Mouse (Mus musculus): ENCODE results near the gene Fam169b. TPM values are rescaled to one million over a fixed set of nuclear protein-coding genes. Genes with fewer than 3 reads are reported as not detected.
A peak's percentile ranks its signal among the peaks of the same experiment; 100 is the strongest.

Gene Fam169b
- total and polyA plus RNA-seq, 3 experiments: 0.16 to 0.61 TPM; not detected in 1

GRCm38 (mm10) chr7:68365711-68366110, 92.1 kb downstream of the Fam169b start:
- no peak overlapping the region for H3K9ac ChIP-seq (ENCODE audit: low read depth, low read length)
- intact Hi-C loops (cut with DNase I): no loop called here
- no peaks in the 10 kb centered on the region for H3K27me3 ChIP-seq (ENCODE audit: control insufficient read depth, insufficient read depth, low read length)
- no peaks in the 10 kb centered on the region for H3K36me3 ChIP-seq (ENCODE audit: control insufficient read depth, insufficient read depth, low read length)
- TF ChIP-seq CTCF (IDR thresholded peaks at IDR 0.05): no peak
- no peak for TF ChIP-seq POLR2A (IDR thresholded peaks at IDR 0.05; ENCODE audit: insufficient read depth, low read depth, low read length)
- TF ChIP-seq EP300 (IDR thresholded peaks at IDR 0.05; ENCODE audit: insufficient read depth, low read depth, low read length): no peak
- H3K79me2 ChIP-seq (replicated peaks; ENCODE audit: control insufficient read depth, insufficient read depth, low read length): no peaks in the 10 kb centered on the region
- no peak overlapping the region for H3K27ac ChIP-seq
- H3K4me1 ChIP-seq (ENCODE audit: control insufficient read depth, insufficient read depth, low read length): no peaks in the 10 kb centered on the region
- 33% methylated on average over 9 of the region's 9 CpGs for WGBS
- DNase-seq: peak; percentile 34 to 51
- no peak overlapping the region for H3K4me3 ChIP-seq

- Histone ChIP-seq H3K36me3 (ENCODE audit: control insufficient read depth, insufficient read depth, low read length) (no peaks in the 10 kb centered on the region), H3K27me3 (ENCODE audit: control insufficient read depth, insufficient read depth, low read length) (no peaks in the 10 kb centered on the region), H3K4me3 (no peak overlapping the region), H3K79me2 (replicated peaks; ENCODE audit: control insufficient read depth, insufficient read depth, low read length) (no peaks in the 10 kb centered on the region), H3K9ac (ENCODE audit: low read depth, low read length) (no peak overlapping the region), H3K4me1 (ENCODE audit: control insufficient read depth, insufficient read depth, low read length) (no peaks in the 10 kb centered on the region), H3K27ac (no peak overlapping the region)
- TF ChIP-seq EP300 (IDR thresholded peaks at IDR 0.05; ENCODE audit: insufficient read depth, low read depth, low read length): no peak
- TF ChIP-seq POLR2A (IDR thresholded peaks at IDR 0.05; ENCODE audit: insufficient read depth, low read depth, low read length): no peak
- no peak for TF ChIP-seq CTCF (IDR thresholded peaks at IDR 0.05)
- intact Hi-C loops (cut with DNase I): no loop called here
- DNase-seq: no peak
- 79% methylated on average over 12 of the region's 12 CpGs for WGBS
Observed at GRCm38 (mm10) chr7:68368948-68369347, 95.3 kb downstream of the Fam169b start.

- no peak overlapping the region for H3K27ac ChIP-seq
- 2% methylated on average over 12 of the region's 13 CpGs for WGBS
- H3K4me3 ChIP-seq: no peak overlapping the region
- TF ChIP-seq CTCF (IDR thresholded peaks at IDR 0.05) (peak; percentile 84), EP300 (IDR thresholded peaks at IDR 0.05; ENCODE audit: insufficient read depth, low read depth, low read length) (no peak), POLR2A (IDR thresholded peaks at IDR 0.05; ENCODE audit: insufficient read depth, low read depth, low read length) (no peak)
- H3K4me1 ChIP-seq (ENCODE audit: control insufficient read depth, insufficient read depth, low read length): no peaks in the 10 kb centered on the region
- no peak overlapping the region for H3K9ac ChIP-seq (ENCODE audit: low read depth, low read length)
- intact Hi-C loops (cut with DNase I): loop anchor here (5.0 kb wide), 1 partner anchor 463 kb away; no protein-coding TSS in a partner anchor
- H3K79me2 ChIP-seq (replicated peaks; ENCODE audit: control insufficient read depth, insufficient read depth, low read length): no peaks in the 10 kb centered on the region
- H3K36me3 ChIP-seq (ENCODE audit: control insufficient read depth, insufficient read depth, low read length): no peaks in the 10 kb centered on the region
- no peaks in the 10 kb centered on the region for H3K27me3 ChIP-seq (ENCODE audit: control insufficient read depth, insufficient read depth, low read length)
- peak; percentile 54 to 84 for DNase-seq
Observed at GRCm38 (mm10) chr7:68369694-68370093, 96.1 kb downstream of the Fam169b start.

GRCm38 (mm10) chr7:68374109-68374857, 100.6 kb downstream of the Fam169b start:
- Histone ChIP-seq H3K9ac (ENCODE audit: low read depth, low read length) (no peak overlapping the region), H3K4me3 (no peak overlapping the region), H3K36me3 (ENCODE audit: control insufficient read depth, insufficient read depth, low read length) (no peaks in the 10 kb centered on the region), H3K79me2 (replicated peaks; ENCODE audit: control insufficient read depth, insufficient read depth, low read length) (no peaks in the 10 kb centered on the region), H3K4me1 (ENCODE audit: control insufficient read depth, insufficient read depth, low read length) (no peaks in the 10 kb centered on the region), H3K27ac (no peak overlapping the region), H3K27me3 (ENCODE audit: control insufficient read depth, insufficient read depth, low read length) (no peaks in the 10 kb centered on the region; the same call in 1 of the 2 replicates)
- no peak for TF ChIP-seq POLR2A (IDR thresholded peaks at IDR 0.05; ENCODE audit: insufficient read depth, low read depth, low read length)
- TF ChIP-seq CTCF (IDR thresholded peaks at IDR 0.05): peak; percentile 88
- 0 out of 2 replicates have a peak, but pooled peaks have one; percentile 56 for TF ChIP-seq EP300 (IDR thresholded peaks at IDR 0.05; ENCODE audit: insufficient read depth, low read depth, low read length)
- intact Hi-C loops (cut with DNase I): loop anchor here (1.0 to 5.0 kb wide), 3 partner anchors 106 to 458 kb away; no protein-coding TSS in a partner anchor
- peak; percentile 23 to 63 for DNase-seq
- WGBS: 12% methylated on average over 16 of the region's 16 CpGs

GRCm38 (mm10) chr7:68382187-68382586, 108.5 kb downstream of the Fam169b start:
- Histone ChIP-seq H3K36me3 (ENCODE audit: control insufficient read depth, insufficient read depth, low read length) (no peaks in the 10 kb centered on the region), H3K27me3 (ENCODE audit: control insufficient read depth, insufficient read depth, low read length) (no peaks in the 10 kb centered on the region; the same call in 1 of the 2 replicates), H3K27ac (no peak overlapping the region), H3K4me1 (ENCODE audit: control insufficient read depth, insufficient read depth, low read length) (no peaks in the 10 kb centered on the region), H3K9ac (ENCODE audit: low read depth, low read length) (no peak overlapping the region), H3K79me2 (replicated peaks; ENCODE audit: control insufficient read depth, insufficient read depth, low read length) (no peaks in the 10 kb centered on the region), H3K4me3 (no peak overlapping the region)
- DNase-seq: no peak
- TF ChIP-seq EP300 (IDR thresholded peaks at IDR 0.05; ENCODE audit: insufficient read depth, low read depth, low read length): no peak
- TF ChIP-seq CTCF (IDR thresholded peaks at IDR 0.05): no peak
- no peak for TF ChIP-seq POLR2A (IDR thresholded peaks at IDR 0.05; ENCODE audit: insufficient read depth, low read depth, low read length)
- 29% methylated on average over 9 of the region's 9 CpGs for WGBS
- intact Hi-C loops (cut with DNase I): no loop called here

- WGBS: 26% methylated on average over 3 of the region's 3 CpGs
- no peaks in the 10 kb centered on the region for H3K36me3 ChIP-seq (ENCODE audit: control insufficient read depth, insufficient read depth, low read length)
- no peak overlapping the region for H3K4me3 ChIP-seq
- no peak for TF ChIP-seq POLR2A (IDR thresholded peaks at IDR 0.05; ENCODE audit: insufficient read depth, low read depth, low read length)
- no peak for TF ChIP-seq CTCF (IDR thresholded peaks at IDR 0.05)
- no peak for TF ChIP-seq EP300 (IDR thresholded peaks at IDR 0.05; ENCODE audit: insufficient read depth, low read depth, low read length)
- no peak overlapping the region for H3K27ac ChIP-seq
- no peaks in the 10 kb centered on the region for H3K79me2 ChIP-seq (replicated peaks; ENCODE audit: control insufficient read depth, insufficient read depth, low read length)
- no peak for DNase-seq
- H3K9ac ChIP-seq (ENCODE audit: low read depth, low read length): no peak overlapping the region
- intact Hi-C loops (cut with DNase I): no loop called here
- no peaks in the 10 kb centered on the region for H3K4me1 ChIP-seq (ENCODE audit: control insufficient read depth, insufficient read depth, low read length)
- no peaks in the 10 kb centered on the region for H3K27me3 ChIP-seq (ENCODE audit: control insufficient read depth, insufficient read depth, low read length)
Observed at GRCm38 (mm10) chr7:68386767-68387166, 113.1 kb downstream of the Fam169b start.

Data from heart, adult 2 months (tissue).